In genomic region chr8:45761053-45761452, GRCm38 (mm10) we compare ENCODE assay signal across 15 mouse cellular contexts.
"Had no signal": no experiment of that assay in that cellular context is flagged by ENCODE, and none has a peak within 500 bp of the region (broad histone marks: within the 10 kb centered on the region; RNA-seq: fewer than 3 reads in every experiment).

No protein-coding gene starts in this region.

- H3K36me3 ChIP-seq: liver, embryonic 12.5 days had no signal

- H3K27me3 ChIP-seq: hindbrain, embryonic 15.5 days; liver, embryonic 12.5 days; midbrain, embryonic 12.5 days; neural tube, embryonic 13.5 days; stomach, embryonic 15.5 days had no signal

- H3K9ac ChIP-seq: hindbrain, embryonic 15.5 days; liver, embryonic 12.5 days; midbrain, embryonic 12.5 days; neural tube, embryonic 13.5 days; stomach, embryonic 15.5 days had no signal

- H3K4me3 ChIP-seq: hindbrain, embryonic 15.5 days; layer of hippocampus, adult 2 months; liver, embryonic 12.5 days; midbrain, embryonic 12.5 days; neural tube, embryonic 13.5 days; stomach, embryonic 15.5 days had no signal

- H3K27ac ChIP-seq: hindbrain, embryonic 15.5 days; layer of hippocampus, adult 2 months; liver, embryonic 12.5 days; midbrain, embryonic 12.5 days; neural tube, embryonic 13.5 days had no signal

- ATAC-seq: intestine, embryonic 16.5 days; liver, embryonic 12.5 days; midbrain, embryonic 16.5 days had no signal

- H3K4me2 ChIP-seq: hindbrain, embryonic 15.5 days; liver, embryonic 12.5 days; midbrain, embryonic 12.5 days; neural tube, embryonic 13.5 days; stomach, embryonic 15.5 days had no signal

- H3K4me1 ChIP-seq: liver, embryonic 12.5 days had no signal

- H3K9me3 ChIP-seq: hindbrain, embryonic 15.5 days; liver, embryonic 12.5 days; midbrain, embryonic 12.5 days; neural tube, embryonic 13.5 days; stomach, embryonic 15.5 days had no signal

- DNase-seq: kidney, adult 8-10 months; kidney, postnatal 36 days; lung, postnatal 10 days; retina, postnatal 1 day; right cerebral cortex, postnatal 4 days; spleen, adult 18-20 months; thymus, postnatal 4 days had no signal
